Mouse (Mus musculus) lung, embryonic 15.5 days (tissue): ENCODE measurements at regions not wholly inside any gene's neighbourhood (a gene's known extent, or its start where the extent isn't known, plus 50 kb on each side); places are given as distances from the start of the nearest gene placed in this dataset.
A peak's percentile ranks its signal among the peaks of the same experiment; 100 is the strongest.

Source experiments
- ATAC-seq: fragments of 200-750 bp; cut with Nextera tagmentation; 2 replicates; pipeline ENCODE4 v1.8.0; 2017; ENCODE audit warnings: moderate number of reproducible peaks, borderline replicate concordance; ENCODE audit not compliant: low FRiP score, low TSS enrichment; ENCODE audit errors: extremely low read depth
- H3K27ac ChIP-seq: fragments of 300-500 bp; sonication (generic); 2 replicates; pipeline ENCODE4 v1.5.1; 2015; ENCODE audit warnings: moderate library complexity, mild to moderate bottlenecking, inconsistent platforms
- H3K27me3 ChIP-seq: fragments of 300-500 bp; sonication (generic); 2 replicates; pipeline ENCODE4 v1.6.1; 2015; ENCODE audit warnings: inconsistent platforms
- H3K36me3 ChIP-seq: fragments of 300-500 bp; sonication (generic); 2 replicates; pipeline ENCODE4 v1.6.1; 2015; ENCODE audit warnings: inconsistent platforms
- H3K4me1 ChIP-seq: fragments of 300-500 bp; sonication (generic); 2 replicates; pipeline ENCODE4 v1.6.1; 2015; ENCODE audit warnings: inconsistent platforms
- H3K4me2 ChIP-seq: fragments of 300-500 bp; sonication (generic); 2 replicates; pipeline ENCODE4 v1.6.1; 2015; ENCODE audit warnings: inconsistent platforms, mild to moderate bottlenecking, moderate library complexity
- H3K4me3 ChIP-seq: fragments of 300-500 bp; sonication (generic); 2 replicates; pipeline ENCODE4 v1.5.1; 2015; ENCODE audit warnings: mild to moderate bottlenecking, inconsistent platforms
- H3K9ac ChIP-seq: fragments of 300-500 bp; sonication (generic); 2 replicates; pipeline ENCODE4 v1.6.1; 2015; ENCODE audit warnings: inconsistent platforms
- H3K9me3 ChIP-seq: fragments of 300-500 bp; sonication (generic); 2 replicates; pipeline ENCODE4 v1.6.1; 2016; ENCODE audit warnings: inconsistent platforms
- WGBS: fragments of 180-500 bp; shearing (Covaris S2); methylation state at CpG from one replicate; pipeline ENCODE4 v1.1.7; 2015; 5-methylcytosine and 5-hydroxymethylcytosine counted together

GRCm38 (mm10) chr16:86371652-86372051 is 470.0 kb upstream of the Adamts5 start:
- H3K4me2 ChIP-seq = no peak overlapping the region
- H3K27me3 ChIP-seq = no peaks in the 10 kb centered on the region
- no peaks in the 10 kb centered on the region for H3K4me1 ChIP-seq
- no peak overlapping the region for H3K4me3 ChIP-seq
- ATAC-seq = no peak
- H3K9me3 ChIP-seq = no peaks in the 10 kb centered on the region
- WGBS = 77% methylated on average over 4 of the region's 4 CpGs
- H3K36me3 ChIP-seq = no peaks in the 10 kb centered on the region
- H3K27ac ChIP-seq = no peak overlapping the region
- H3K9ac ChIP-seq = no peak overlapping the region

DNA sequence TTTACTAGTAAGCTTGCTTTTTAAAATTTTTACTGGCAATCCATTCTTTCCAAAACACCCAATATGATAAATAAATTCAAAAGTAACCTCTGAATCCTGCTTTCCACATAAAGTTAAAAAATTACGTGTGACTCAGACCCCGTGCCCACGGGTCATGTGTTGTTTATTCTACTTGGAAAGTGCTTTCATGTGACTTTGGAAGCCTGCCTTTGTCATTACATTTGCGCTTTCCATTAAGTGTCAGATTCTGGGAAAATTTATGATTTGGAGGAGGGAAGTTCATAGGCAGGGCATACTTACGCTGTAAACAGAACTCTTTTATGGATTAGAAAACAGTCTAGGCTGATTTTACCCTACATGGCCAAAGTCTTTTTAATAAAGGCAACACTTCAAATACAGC is 466.8 kb upstream of the Adamts5 start:
- 22% methylated on average over 5 of the region's 5 CpGs for WGBS
- ATAC-seq = peak; percentile 83; the same call in 1 of the 2 replicates
- no peak overlapping the region for H3K9ac ChIP-seq

GRCm38 (mm10) chr16:86366197-86366596 is 464.6 kb upstream of the Adamts5 start:
- no peak overlapping the region for H3K9ac ChIP-seq
- 84% methylated on average over 1 of the region's 1 CpGs for WGBS
- no peaks in the 10 kb centered on the region for H3K36me3 ChIP-seq
- no peak overlapping the region for H3K4me2 ChIP-seq
- H3K27me3 ChIP-seq = no peaks in the 10 kb centered on the region
- no peaks in the 10 kb centered on the region for H3K4me1 ChIP-seq
- no peaks in the 10 kb centered on the region for H3K9me3 ChIP-seq
- H3K4me3 ChIP-seq = no peak overlapping the region
- H3K27ac ChIP-seq = no peak overlapping the region
- ATAC-seq = no peak

More for the DNA sequence above, 466.8 kb upstream of the Adamts5 start:
- Histone ChIP-seq H3K4me2 (no peak overlapping the region), H3K4me1 (no peaks in the 10 kb centered on the region), H3K9me3 (no peaks in the 10 kb centered on the region), H3K36me3 (no peaks in the 10 kb centered on the region), H3K27me3 (no peaks in the 10 kb centered on the region), H3K27ac (no peak overlapping the region), H3K4me3 (no peak overlapping the region)

- H3K36me3 ChIP-seq = no peaks in the 10 kb centered on the region
- H3K4me1 ChIP-seq = no peaks in the 10 kb centered on the region
- no peak overlapping the region for H3K4me2 ChIP-seq
- 83% methylated on average over 5 of the region's 5 CpGs for WGBS
- no peaks in the 10 kb centered on the region for H3K9me3 ChIP-seq
- no peak overlapping the region for H3K9ac ChIP-seq
- H3K4me3 ChIP-seq = no peak overlapping the region
- ATAC-seq = no peak
- no peaks in the 10 kb centered on the region for H3K27me3 ChIP-seq
- H3K27ac ChIP-seq = no peak overlapping the region
These were observed 459.5 kb upstream of the Adamts5 start for GRCm38 (mm10) chr16:86361099-86361498.

GRCm38 (mm10) chr16:86355036-86355435 is 453.4 kb upstream of the Adamts5 start:
- Histone ChIP-seq H3K27ac (no peak overlapping the region), H3K4me1 (no peaks in the 10 kb centered on the region), H3K9ac (no peak overlapping the region), H3K9me3 (no peaks in the 10 kb centered on the region), H3K4me2 (no peak overlapping the region), H3K4me3 (no peak overlapping the region), H3K27me3 (no peaks in the 10 kb centered on the region), H3K36me3 (no peaks in the 10 kb centered on the region)
- no peak for ATAC-seq
- WGBS = 61% methylated on average over 2 of the region's 2 CpGs

GRCm38 (mm10) chr16:86347753-86348152 is 446.1 kb upstream of the Adamts5 start:
- H3K4me2 ChIP-seq = no peak overlapping the region
- ATAC-seq = no peak
- H3K27me3 ChIP-seq = no peaks in the 10 kb centered on the region
- no peak overlapping the region for H3K27ac ChIP-seq
- no peaks in the 10 kb centered on the region for H3K36me3 ChIP-seq
- H3K4me1 ChIP-seq = no peaks in the 10 kb centered on the region
- no peaks in the 10 kb centered on the region for H3K9me3 ChIP-seq
- H3K9ac ChIP-seq = no peak overlapping the region
- 81% methylated on average over 5 of the region's 5 CpGs for WGBS
- no peak overlapping the region for H3K4me3 ChIP-seq

GRCm38 (mm10) chr16:86346916-86347315 is 445.3 kb upstream of the Adamts5 start:
- Histone ChIP-seq H3K9me3 (no peaks in the 10 kb centered on the region), H3K4me3 (no peak overlapping the region), H3K4me2 (no peak overlapping the region), H3K27ac (no peak overlapping the region), H3K36me3 (no peaks in the 10 kb centered on the region), H3K4me1 (no peaks in the 10 kb centered on the region), H3K9ac (no peak overlapping the region), H3K27me3 (no peaks in the 10 kb centered on the region)
- ATAC-seq = no peak
- WGBS = 30% methylated on average over 3 of the region's 3 CpGs

GRCm38 (mm10) chr16:86340311-86340710 is 438.7 kb upstream of the Adamts5 start:
- H3K4me2 ChIP-seq = no peak overlapping the region
- no peaks in the 10 kb centered on the region for H3K36me3 ChIP-seq
- no peak overlapping the region for H3K27ac ChIP-seq
- H3K4me1 ChIP-seq = no peaks in the 10 kb centered on the region
- no peak for ATAC-seq
- no peak overlapping the region for H3K9ac ChIP-seq
- no peaks in the 10 kb centered on the region for H3K9me3 ChIP-seq
- WGBS = 60% methylated on average over 2 of the region's 2 CpGs
- no peaks in the 10 kb centered on the region for H3K27me3 ChIP-seq
- no peak overlapping the region for H3K4me3 ChIP-seq

DNA sequence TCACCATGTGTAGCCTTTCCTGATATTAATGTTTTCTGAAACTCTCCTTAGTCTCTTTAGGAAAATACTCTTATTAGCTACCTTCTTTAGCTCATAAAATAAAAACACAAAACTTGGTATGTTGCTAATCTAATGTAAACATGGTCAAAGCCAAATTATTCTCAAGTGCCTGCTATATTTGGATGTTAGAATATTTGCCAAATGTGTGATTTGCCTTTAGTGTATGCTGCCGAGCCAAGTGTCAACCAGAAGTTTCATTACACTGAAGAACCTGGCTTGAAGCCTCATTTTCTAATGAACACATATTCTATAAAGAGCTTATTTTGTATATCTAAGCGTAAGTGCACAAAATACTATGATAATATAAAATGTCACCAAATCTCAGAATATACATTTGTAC is 423.8 kb upstream of the Adamts5 start:
- Histone ChIP-seq H3K27ac (no peak overlapping the region), H3K36me3 (no peaks in the 10 kb centered on the region), H3K4me1 (no peaks in the 10 kb centered on the region), H3K27me3 (no peaks in the 10 kb centered on the region), H3K9ac (no peak overlapping the region), H3K4me3 (no peak overlapping the region), H3K4me2 (no peak overlapping the region), H3K9me3 (no peaks in the 10 kb centered on the region)
- 39% methylated on average over 2 of the region's 2 CpGs for WGBS
- no peak for ATAC-seq

DNA sequence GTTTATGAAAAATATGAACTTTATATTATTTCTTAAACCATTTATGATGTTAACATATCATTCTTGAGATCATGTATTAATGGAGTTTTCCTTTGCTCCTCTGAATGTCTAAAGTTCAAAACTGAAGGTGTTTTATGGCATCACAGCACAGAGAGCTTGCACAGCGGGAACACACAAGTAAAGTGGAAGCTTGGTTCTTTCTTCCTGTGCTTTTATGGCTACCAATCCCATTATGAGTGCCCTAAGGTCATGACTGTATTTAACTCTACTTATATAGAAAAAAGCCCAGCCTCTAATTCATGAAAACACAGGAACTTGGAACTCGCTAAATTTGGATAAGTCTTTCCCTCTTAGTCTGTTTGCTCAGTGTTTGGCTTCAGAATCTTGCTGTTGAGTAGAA is 417.3 kb upstream of the Adamts5 start:
- no peaks in the 10 kb centered on the region for H3K27me3 ChIP-seq
- ATAC-seq = no peak
- WGBS = 57% methylated on average over 2 of the region's 2 CpGs
- H3K4me3 ChIP-seq = no peak overlapping the region
- H3K27ac ChIP-seq = no peak overlapping the region
- H3K9ac ChIP-seq = no peak overlapping the region
- no peak overlapping the region for H3K4me2 ChIP-seq
- no peaks in the 10 kb centered on the region for H3K9me3 ChIP-seq
- no peaks in the 10 kb centered on the region for H3K4me1 ChIP-seq
- H3K36me3 ChIP-seq = no peaks in the 10 kb centered on the region

- no peak overlapping the region for H3K9ac ChIP-seq
- no peak overlapping the region for H3K4me3 ChIP-seq
- no peaks in the 10 kb centered on the region for H3K9me3 ChIP-seq
- H3K4me2 ChIP-seq = no peak overlapping the region
- no peaks in the 10 kb centered on the region for H3K27me3 ChIP-seq
- 26% methylated on average over 2 of the region's 2 CpGs for WGBS
- H3K4me1 ChIP-seq = no peaks in the 10 kb centered on the region
- ATAC-seq = peak; percentile 70; the same call in 1 of the 2 replicates
- H3K36me3 ChIP-seq = no peaks in the 10 kb centered on the region
- no peak overlapping the region for H3K27ac ChIP-seq
These were observed 408.1 kb upstream of the Adamts5 start for GRCm38 (mm10) chr16:86309696-86310095.

DNA sequence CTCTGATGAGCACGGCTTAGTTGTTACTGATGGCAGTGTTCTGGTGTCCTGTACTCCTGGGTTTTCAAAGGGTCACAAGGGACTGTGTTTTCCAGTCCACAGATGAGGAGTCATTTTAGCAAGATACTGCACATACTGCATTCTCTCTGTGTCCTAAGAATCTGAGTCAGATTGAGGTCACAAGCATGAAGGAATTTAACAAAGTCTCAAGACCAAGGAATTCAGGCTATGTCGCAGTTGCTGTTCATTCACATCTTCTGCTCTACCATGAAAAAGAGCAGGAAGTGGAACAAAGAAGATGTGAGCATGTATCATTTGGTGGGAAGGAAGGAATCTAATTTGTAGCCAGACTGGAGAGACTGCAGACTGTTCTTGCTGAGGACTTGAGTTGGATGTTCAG is 402.2 kb upstream of the Adamts5 start:
- H3K36me3 ChIP-seq = no peaks in the 10 kb centered on the region
- no peaks in the 10 kb centered on the region for H3K27me3 ChIP-seq
- no peak overlapping the region for H3K9ac ChIP-seq
- H3K27ac ChIP-seq = no peak overlapping the region
- H3K4me2 ChIP-seq = no peak overlapping the region
- H3K4me3 ChIP-seq = no peak overlapping the region
- 89% methylated on average over 2 of the region's 2 CpGs for WGBS
- no peak for ATAC-seq
- no peaks in the 10 kb centered on the region for H3K4me1 ChIP-seq
- no peaks in the 10 kb centered on the region for H3K9me3 ChIP-seq

- no peaks in the 10 kb centered on the region for H3K4me1 ChIP-seq
- H3K36me3 ChIP-seq = no peaks in the 10 kb centered on the region
- H3K4me2 ChIP-seq = no peak overlapping the region
- no peaks in the 10 kb centered on the region for H3K27me3 ChIP-seq
- H3K9ac ChIP-seq = no peak overlapping the region
- 43% methylated on average over 3 of the region's 3 CpGs for WGBS
- H3K9me3 ChIP-seq = no peaks in the 10 kb centered on the region
- H3K27ac ChIP-seq = no peak overlapping the region
- H3K4me3 ChIP-seq = no peak overlapping the region
- ATAC-seq = no peak
These were observed 401.0 kb upstream of the Adamts5 start for GRCm38 (mm10) chr16:86302451-86303145.
